Mouse (Mus musculus) megakaryocyte, embryonic 14.5 days (primary cell): ENCODE results near the gene Prcd.

Experiments
- FLI1 ChIP-seq: IDR thresholded peaks from 2 replicates; pipeline ENCODE4 v1.6.1; 2012; ENCODE audit warnings: low read length, inconsistent platforms, mixed read lengths
- GATA1 ChIP-seq: IDR thresholded peaks from 3 replicates; pipeline ENCODE4 v1.6.1; 2012; ENCODE audit warnings: mixed read lengths, low read length, inconsistent platforms, borderline replicate concordance

- no peak for TF ChIP-seq FLI1
- TF ChIP-seq GATA1, result no peak
These were observed 27.2 kb downstream of the Prcd start for GRCm38 (mm10) chr11:116680321-116681091.
